In genomic region chr11:97806613-97806964, GRCm38 (mm10) we compare ENCODE assay signal across 9 mouse cellular contexts. TPM values are rescaled to one million over a fixed set of nuclear protein-coding genes. Genes with fewer than 3 reads are reported as not detected.
DNase-seq lines count a peak whose midpoint lies in the region; ATAC-seq and TF ChIP-seq lines count a peak whose summit lies in the region.
"Had no signal": no experiment of that assay in that cellular context is flagged by ENCODE, and none has a peak within 500 bp of the region (broad histone marks: within the 10 kb centered on the region; RNA-seq: fewer than 3 reads in every experiment).

No protein-coding gene starts in this region.

- WGBS in heart, adult 2 months = 55% methylated on average over 7 of the region's 7 CpGs
- WGBS in neural tube, embryonic 12.5 days = 75% methylated on average over 7 of the region's 7 CpGs
- 73% methylated on average over 7 of the region's 7 CpGs for WGBS in limb, embryonic 13.5 days

- H3K4me3 ChIP-seq in heart, adult 2 months = no peak overlapping the region
- no peak overlapping the region for H3K4me3 ChIP-seq in neural tube, embryonic 12.5 days
- H3K4me3 ChIP-seq in limb, embryonic 13.5 days = no peak overlapping the region

- TF ChIP-seq POLR2A in heart, adult 2 months (IDR thresholded peaks at IDR 0.05; ENCODE audit: insufficient read depth, low read depth, low read length) = no peak

- intact Hi-C loops in heart, adult 2 months (cut with DNase I) = loop anchor here (2.0 kb wide), 1 partner anchor 14 kb away; no protein-coding TSS in a partner anchor

- ATAC-seq in neural tube, embryonic 12.5 days (ENCODE audit: low FRiP score, low read depth) = no peak
- no peak for ATAC-seq in limb, embryonic 13.5 days (ENCODE audit: low FRiP score, low read depth)

- peaks cover 33% of the 10 kb centered on the region for H3K36me3 ChIP-seq in heart, adult 2 months (ENCODE audit: control insufficient read depth, insufficient read depth, low read length)
- peaks cover 22% of the 10 kb centered on the region for H3K36me3 ChIP-seq in neural tube, embryonic 12.5 days
- H3K36me3 ChIP-seq in limb, embryonic 13.5 days = peaks cover 40% of the 10 kb centered on the region

- H3K4me2 ChIP-seq in neural tube, embryonic 12.5 days (replicated peaks) = peak overlapping the region; percentile 47
- peak overlapping the region; percentile 67; the same call in 1 of the 2 replicates for H3K4me2 ChIP-seq in limb, embryonic 13.5 days (replicated peaks)

- TF ChIP-seq CTCF in heart, adult 2 months (IDR thresholded peaks at IDR 0.05) = no peak

- peaks cover 61% of the 10 kb centered on the region for H3K4me1 ChIP-seq in heart, adult 2 months (ENCODE audit: control insufficient read depth, insufficient read depth, low read length)
- H3K4me1 ChIP-seq in neural tube, embryonic 12.5 days = peaks cover 79% of the 10 kb centered on the region
- peaks cover 85% of the 10 kb centered on the region for H3K4me1 ChIP-seq in limb, embryonic 13.5 days

- peaks cover 2% of the 10 kb centered on the region; the same call in 1 of the 2 replicates for H3K79me2 ChIP-seq in heart, adult 2 months (replicated peaks; ENCODE audit: control insufficient read depth, insufficient read depth, low read length)

- H3K27me3 ChIP-seq in heart, adult 2 months (ENCODE audit: control insufficient read depth, insufficient read depth, low read length) = no peaks in the 10 kb centered on the region
- H3K27me3 ChIP-seq in neural tube, embryonic 12.5 days (replicated peaks) = no peaks in the 10 kb centered on the region
- H3K27me3 ChIP-seq in limb, embryonic 13.5 days = no peaks in the 10 kb centered on the region

- no peaks in the 10 kb centered on the region for H3K9me3 ChIP-seq in neural tube, embryonic 12.5 days
- H3K9me3 ChIP-seq in limb, embryonic 13.5 days = no peaks in the 10 kb centered on the region

- TF ChIP-seq EP300 in heart, adult 2 months (IDR thresholded peaks at IDR 0.05; ENCODE audit: insufficient read depth, low read depth, low read length) = no peak

- peak overlapping the region; percentile 79 for H3K27ac ChIP-seq in heart, adult 2 months
- H3K27ac ChIP-seq in neural tube, embryonic 12.5 days = no peak overlapping the region
- no peak overlapping the region for H3K27ac ChIP-seq in limb, embryonic 13.5 days
- H3K27ac ChIP-seq: macrophage had no signal

- DNase-seq in heart, adult 2 months = peak in 1 of 2 experiments; percentile 24
- DNase-seq in heart, adult 18-20 months = no peak
- DNase-seq in neural tube, embryonic 10.5 days (ENCODE audit: extremely low spot score, low spot score) = no peak
- no peak for DNase-seq in thymus, postnatal 36 days
- DNase-seq in adrenal gland, adult 2 months = no peak
- no peak for DNase-seq in right cerebral cortex, postnatal 14 days

- H3K9ac ChIP-seq in heart, adult 2 months (ENCODE audit: low read depth, low read length) = no peak overlapping the region
- H3K9ac ChIP-seq in neural tube, embryonic 12.5 days = no peak overlapping the region
- H3K9ac ChIP-seq in limb, embryonic 13.5 days = no peak overlapping the region

RNA-seq across cellular contexts. Expression of gene Lasp1, which starts 7.8 kb away (rescaled TPM):
- total RNA-seq in heart, adult 2 months (2021) = 10 to 100 TPM; 28.2 to 31.6 TPM
- polyA plus RNA-seq in heart, adult 2 months (2012; rRNA removed) = 31.1 and 38.5 TPM in 2 replicates
- 10 to 100 TPM; 34.9 to 36.6 TPM for total RNA-seq in heart, adult 18-20 months (2021)
- 103 and 105 TPM in 2 replicates for polyA plus RNA-seq in neural tube, embryonic 12.5 days (2016; fragmentation: Nextera tagmentation; extraction: Ambion mirVana)
- polyA plus RNA-seq in limb, embryonic 13.5 days (2015; fragmentation: Nextera tagmentation; extraction: Ambion mirVana) = 128 and 138 TPM in 2 replicates
- 100 to 1,000 TPM; 118 to 172 TPM for total RNA-seq in adrenal gland, adult 2 months (2021)
- 127 and 138 TPM in 2 replicates for polyA plus RNA-seq in adrenal gland, adult 2 months (2012; rRNA removed)

RNA-seq across cellular contexts. Expression of gene Rpl23, which starts 24.4 kb away (rescaled TPM):
- 100 to 1,000 TPM; 509 to 574 TPM for total RNA-seq in heart, adult 2 months (2021)
- polyA plus RNA-seq in heart, adult 2 months (2012; rRNA removed) = 103 and 140 TPM in 2 replicates
- 100 to 1,000 TPM; 505 to 584 TPM for total RNA-seq in heart, adult 18-20 months (2021)
- polyA plus RNA-seq in neural tube, embryonic 12.5 days (2016; fragmentation: Nextera tagmentation; extraction: Ambion mirVana) = 369 and 383 TPM in 2 replicates
- 547 and 558 TPM in 2 replicates for polyA plus RNA-seq in limb, embryonic 13.5 days (2015; fragmentation: Nextera tagmentation; extraction: Ambion mirVana)
- total RNA-seq in adrenal gland, adult 2 months (2021) = 100 to 1,000 TPM; 700 to 846 TPM
- polyA plus RNA-seq in adrenal gland, adult 2 months (2012; rRNA removed) = 13.7 and 14.2 TPM in 2 replicates

RNA-seq across cellular contexts. Expression of gene 1700001P01Rik, which starts 30.9 kb away (rescaled TPM):
- not detected for total RNA-seq in heart, adult 2 months (2021)
- polyA plus RNA-seq in heart, adult 2 months (2012; rRNA removed) = 0.20 TPM in 1 of 2 replicates, not detected in the other
- not detected for total RNA-seq in heart, adult 18-20 months (2021)
- polyA plus RNA-seq in neural tube, embryonic 12.5 days (2016; fragmentation: Nextera tagmentation; extraction: Ambion mirVana) = 0.56 and 0.70 TPM in 2 replicates
- polyA plus RNA-seq in limb, embryonic 13.5 days (2015; fragmentation: Nextera tagmentation; extraction: Ambion mirVana) = 0.83 TPM in 1 of 2 replicates, not detected in the other
- total RNA-seq in adrenal gland, adult 2 months (2021) = under 1 TPM in 1 of 2 experiments, not detected in 1; 0.49 TPM
- not detected in 2 replicates for polyA plus RNA-seq in adrenal gland, adult 2 months (2012; rRNA removed)
- polyA plus RNA-seq: macrophage had no signal

RNA-seq across cellular contexts. Expression of gene B230217C12Rik, which starts 34.0 kb away (rescaled TPM):
- 1 to 10 TPM in 1 of 2 experiments, under 1 TPM in 1; 0.64 to 1.6 TPM for total RNA-seq in heart, adult 2 months (2021)
- polyA plus RNA-seq in heart, adult 2 months (2012; rRNA removed) = 2.3 and 2.7 TPM in 2 replicates
- under 1 TPM; 0.51 to 0.55 TPM for total RNA-seq in heart, adult 18-20 months (2021)
- polyA plus RNA-seq in neural tube, embryonic 12.5 days (2016; fragmentation: Nextera tagmentation; extraction: Ambion mirVana) = 12.9 and 15.8 TPM in 2 replicates
- 11.7 and 12.5 TPM in 2 replicates for polyA plus RNA-seq in limb, embryonic 13.5 days (2015; fragmentation: Nextera tagmentation; extraction: Ambion mirVana)
- 1 to 10 TPM; 2.9 to 4.6 TPM for total RNA-seq in adrenal gland, adult 2 months (2021)
- 1.8 and 2.5 TPM in 2 replicates for polyA plus RNA-seq in adrenal gland, adult 2 months (2012; rRNA removed)

RNA-seq across cellular contexts. Expression of gene Cwc25, which starts 40.2 kb away (rescaled TPM):
- 1 to 10 TPM; 7.6 to 7.9 TPM for total RNA-seq in heart, adult 2 months (2021)
- 6.0 and 8.7 TPM in 2 replicates for polyA plus RNA-seq in heart, adult 2 months (2012; rRNA removed)
- total RNA-seq in heart, adult 18-20 months (2021) = 1 to 10 TPM; 6.4 to 8.4 TPM
- polyA plus RNA-seq in neural tube, embryonic 12.5 days (2016; fragmentation: Nextera tagmentation; extraction: Ambion mirVana) = 21.1 and 23.4 TPM in 2 replicates
- 21.0 and 23.3 TPM in 2 replicates for polyA plus RNA-seq in limb, embryonic 13.5 days (2015; fragmentation: Nextera tagmentation; extraction: Ambion mirVana)
- total RNA-seq in adrenal gland, adult 2 months (2021) = 10 to 100 TPM; 17.5 to 28.9 TPM
- polyA plus RNA-seq in adrenal gland, adult 2 months (2012; rRNA removed) = 5.1 and 6.5 TPM in 2 replicates
